Mouse (Mus musculus) lung, adult 2 months (tissue): ENCODE results near the gene Wdr81.

Experiments
- CTCF ChIP-seq: fragments of 200-500 bp; IDR thresholded peaks from 2 replicates; pipeline ENCODE4 v1.5.1; 2011; ENCODE audit warnings: mild to moderate bottlenecking, low read length, control low read depth; ENCODE audit not compliant: insufficient read depth
- POLR2A ChIP-seq: fragments of 200-500 bp; IDR thresholded peaks from 2 replicates; pipeline ENCODE4 v1.6.1; 2011; ENCODE audit warnings: low read depth, mild to moderate bottlenecking, control low read depth, low read length, borderline replicate concordance; ENCODE audit errors: extremely low read depth

- TF ChIP-seq CTCF (no peak), POLR2A (no peak)
These were observed 13.1 kb upstream of the Wdr81 start for GRCm38 (mm10) chr11:75467512-75468215.
